Mouse (Mus musculus): ENCODE data around the gene Sec62.

Gene Sec62

GRCm38 (mm10) chr3:30792737-30793402 lies at the start of gene Sec62:
Sec62 (plus strand) TSS chr3:30792875.
- peak; percentile 95 for DNase-seq

DNA sequence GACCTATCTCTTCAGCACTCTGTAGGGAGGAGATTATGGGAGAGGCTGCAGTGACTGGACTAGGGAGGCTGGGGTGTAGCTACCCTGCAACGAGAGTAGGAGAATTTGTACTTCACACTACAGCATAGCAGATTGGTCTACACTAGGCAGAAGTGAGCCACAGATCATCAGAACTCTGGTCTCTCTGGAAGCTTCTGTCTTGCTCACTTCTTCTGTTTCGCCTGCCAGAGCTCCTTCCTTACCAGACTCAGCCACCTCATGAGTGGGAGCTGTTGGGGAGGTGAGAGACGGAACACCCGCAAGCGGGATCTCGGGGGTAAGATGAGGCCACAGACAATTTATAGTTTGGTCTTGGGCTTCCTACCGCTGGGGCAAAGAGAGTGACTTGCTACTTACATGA lies 49.8 kb upstream of the Sec62 start:
- no peak for DNase-seq

GRCm38 (mm10) chr3:30746006-30746405 lies 46.7 kb upstream of the Sec62 start, which contains the start of gene Samd7:
Samd7 (plus strand) TSS chr3:30746293.
- DNase-seq, result no peak

GRCm38 (mm10) chr3:30748316-30748715 lies 44.4 kb upstream of the Sec62 start:
- no peak for DNase-seq

- no peak for DNase-seq
These were observed 38.0 kb upstream of the Sec62 start for GRCm38 (mm10) chr3:30754696-30755095.

GRCm38 (mm10) chr3:30764877-30765276 lies 27.8 kb upstream of the Sec62 start:
- DNase-seq, result no peak

DNA sequence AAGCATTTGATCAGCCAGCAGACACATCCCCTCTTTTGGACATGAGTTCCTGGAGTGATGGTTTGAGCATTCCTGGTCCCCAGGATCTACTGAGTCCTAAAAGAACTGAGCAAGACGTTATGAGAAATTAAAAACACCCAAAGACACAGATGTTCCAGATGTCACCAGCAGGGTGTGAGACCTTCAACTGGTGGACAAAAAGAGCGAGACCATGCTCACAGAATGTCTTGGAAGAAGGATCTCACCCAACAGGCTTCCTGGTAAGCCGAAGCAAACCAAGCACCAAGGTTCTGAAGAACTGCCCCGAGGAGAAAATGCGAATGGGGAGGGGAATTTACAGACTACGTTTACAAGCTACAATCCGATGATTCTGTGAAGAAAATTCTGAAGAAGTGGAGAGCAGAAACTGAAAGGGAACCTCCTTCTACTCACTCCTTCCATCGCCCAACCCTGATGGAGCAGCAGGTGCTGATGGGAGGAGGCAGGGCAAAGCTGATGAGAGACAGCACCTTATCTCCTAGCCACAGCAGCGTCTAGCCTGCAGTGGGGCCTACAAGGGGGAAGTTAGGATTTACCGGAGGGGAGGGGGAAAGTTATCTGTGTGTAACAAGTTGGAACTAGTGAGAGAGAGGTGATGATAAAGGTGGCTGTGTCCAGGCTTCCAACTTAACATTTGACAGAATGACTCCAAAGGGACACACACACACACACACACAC lies 27.2 kb upstream of the Sec62 start:
- no peak for DNase-seq

- peak; percentile 30 for DNase-seq
These were observed 26.5 kb upstream of the Sec62 start for GRCm38 (mm10) chr3:30766177-30766576.

- DNase-seq, result no peak
These were observed 25.4 kb upstream of the Sec62 start for GRCm38 (mm10) chr3:30767271-30767670.

- no peak for DNase-seq
These were observed 22.7 kb upstream of the Sec62 start for GRCm38 (mm10) chr3:30769755-30770515.

GRCm38 (mm10) chr3:30771560-30771959 lies 21.1 kb upstream of the Sec62 start:
- DNase-seq, result no peak

GRCm38 (mm10) chr3:30772631-30773030 lies 20.0 kb upstream of the Sec62 start:
- DNase-seq, result no peak

DNA sequence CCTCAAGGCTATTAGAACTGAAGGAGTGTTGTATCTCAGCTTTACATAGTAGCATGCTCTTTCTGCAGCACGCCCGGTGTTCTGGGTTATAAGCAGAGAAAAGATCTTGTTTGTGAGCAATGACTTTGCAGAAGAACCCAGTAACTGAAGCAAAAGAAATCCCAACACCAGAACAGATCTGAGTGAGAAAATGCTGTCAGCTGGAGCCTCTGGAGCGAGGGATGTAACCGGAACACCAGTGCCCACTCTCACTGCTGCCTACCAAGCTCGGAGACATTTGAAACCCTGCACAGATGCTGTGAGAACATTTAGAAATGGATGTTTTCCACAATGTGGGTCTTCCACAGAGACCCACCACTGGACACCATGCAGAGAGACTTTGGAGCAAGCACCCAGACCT lies 18.0 kb upstream of the Sec62 start:
- no peak for DNase-seq

DNA sequence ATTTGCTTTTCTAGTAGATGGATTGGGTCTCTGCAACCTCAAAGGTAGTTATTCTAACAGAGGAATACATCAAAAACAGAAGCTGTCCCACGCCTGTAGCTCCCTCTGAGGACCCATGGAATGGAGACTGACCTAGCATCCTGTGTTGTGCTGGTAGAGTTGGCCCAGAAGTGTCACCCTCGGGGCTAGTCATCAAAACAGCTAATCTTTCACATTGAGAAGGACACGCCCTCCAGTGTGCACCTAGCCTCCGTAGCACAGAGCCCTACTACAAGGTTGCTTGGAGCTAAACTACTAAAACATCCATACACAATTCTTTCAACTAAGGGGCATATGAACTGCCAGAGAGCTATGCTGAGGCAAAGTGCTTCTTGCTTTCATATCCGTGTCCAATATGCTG lies 14.7 kb upstream of the Sec62 start:
- no peak for DNase-seq

- peak; percentile 54 for DNase-seq
These were observed 4.1 kb upstream of the Sec62 start for GRCm38 (mm10) chr3:30788531-30788930.

GRCm38 (mm10) chr3:30793403-30794221 lies 937 bp downstream of the Sec62 start:
- peak; percentile 48 for DNase-seq

DNA sequence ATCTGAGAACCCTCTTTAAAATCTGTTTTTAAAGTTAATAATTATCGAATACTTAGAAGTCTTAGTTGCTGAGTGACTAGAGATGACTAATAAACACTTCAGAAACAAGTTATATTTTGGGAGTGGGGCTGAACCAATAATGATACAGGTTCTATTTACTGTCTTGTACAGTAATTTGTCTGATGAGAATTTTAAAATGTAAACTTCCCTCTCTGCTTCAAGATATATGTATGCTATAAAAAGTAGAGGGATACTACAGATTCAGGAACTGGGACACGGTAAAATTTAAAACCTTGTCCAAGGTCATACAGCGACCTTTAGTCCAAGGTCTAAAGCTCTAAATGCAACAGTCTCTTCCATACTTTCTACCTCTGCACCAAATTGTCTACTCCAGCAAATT lies 9.5 kb downstream of the Sec62 start:
- DNase-seq, result no peak

DNA sequence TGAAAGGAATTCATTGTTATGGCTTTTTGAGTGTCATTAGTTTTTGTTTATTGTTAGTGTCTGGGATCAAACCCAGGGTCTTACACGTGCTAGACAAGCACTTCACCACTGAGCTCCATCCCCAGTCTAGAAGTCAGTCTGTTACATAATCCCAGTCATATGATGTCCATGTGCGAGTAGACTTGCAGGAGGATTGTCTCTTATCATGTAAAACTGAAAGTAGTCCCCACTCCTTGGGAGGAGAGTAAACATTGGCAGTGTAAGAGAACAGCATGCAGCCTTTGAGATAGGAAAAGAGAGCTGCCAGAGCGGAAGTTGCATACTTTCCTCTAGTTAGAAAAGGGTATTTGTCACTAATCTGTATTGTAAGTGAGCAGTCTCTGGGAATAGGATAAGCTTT lies 20.2 kb downstream of the Sec62 start:
- peak; percentile 13 for DNase-seq

- DNase-seq, result no peak
These were observed 26.0 kb downstream of the Sec62 start for GRCm38 (mm10) chr3:30818630-30819125.

DNA sequence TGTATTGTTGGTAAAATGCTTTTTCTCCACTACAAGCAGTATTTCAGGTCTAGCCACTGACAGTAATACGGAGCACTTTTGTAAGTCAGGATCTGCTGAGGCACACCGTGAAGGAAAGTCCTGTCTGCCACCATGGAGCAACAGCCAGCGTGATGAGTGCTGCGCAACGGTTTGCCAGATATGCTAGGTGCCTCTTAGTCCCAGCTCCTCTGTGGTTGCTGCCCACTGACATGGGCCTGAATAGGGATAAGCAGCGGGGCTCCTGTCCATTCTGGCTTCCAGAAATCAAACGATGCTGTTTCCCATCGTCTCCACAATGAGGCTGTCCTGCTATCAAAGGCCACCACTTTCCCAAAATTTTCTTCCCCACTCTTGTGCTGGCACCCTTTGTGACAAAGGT lies 29.5 kb downstream of the Sec62 start:
- no peak for DNase-seq

- no peak for DNase-seq
These were observed 33.4 kb downstream of the Sec62 start for GRCm38 (mm10) chr3:30826069-30826468.

DNA sequence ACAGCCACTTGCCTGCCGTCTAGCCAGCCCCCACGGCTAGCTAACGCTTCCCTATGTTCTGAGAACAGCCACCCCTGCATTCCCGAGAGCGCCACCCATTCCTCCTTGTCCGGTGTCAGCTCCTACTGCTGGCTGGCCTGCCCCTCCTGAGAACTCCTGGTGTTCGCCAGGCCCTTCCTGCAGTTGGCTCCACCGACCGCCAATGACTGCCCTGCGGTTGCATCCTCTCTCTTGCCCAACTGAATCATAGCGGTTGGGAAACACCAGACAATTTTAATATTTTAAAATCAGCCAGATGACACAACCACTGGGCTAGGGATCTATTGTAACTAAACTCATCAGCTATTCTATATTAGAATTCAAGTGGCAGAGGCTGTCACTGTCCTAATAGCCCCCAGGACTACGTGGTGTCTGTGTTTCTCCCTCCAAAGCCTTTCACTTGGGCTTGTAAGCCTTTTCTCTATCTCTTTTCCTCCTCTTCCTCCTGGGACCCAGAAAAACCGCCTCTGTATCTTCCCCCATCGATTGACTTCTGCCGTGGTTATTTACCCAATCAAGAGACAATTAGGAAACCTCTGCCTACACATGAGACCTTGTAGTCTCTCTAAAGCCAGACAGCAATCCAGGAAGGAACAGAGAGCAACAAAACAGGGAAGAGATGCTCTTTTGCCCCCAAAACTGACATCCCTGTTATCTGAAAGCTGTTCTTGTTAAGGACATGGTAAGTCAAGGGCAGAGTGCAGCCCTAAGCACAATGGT lies 39.4 kb downstream of the Sec62 start:
- no peak for DNase-seq
